Mouse (Mus musculus): ENCODE measurements around the gene Lpcat3. TPM values are rescaled to one million over a fixed set of nuclear protein-coding genes. Genes with fewer than 3 reads are reported as not detected.
A peak's percentile ranks its signal among the peaks of the same experiment; 100 is the strongest.

Gene Lpcat3
- polyA plus RNA-seq, 3 experiments from 2014 or later: 20.3 to 27.2 (median 24.9) TPM

- peak; percentile 19 for ATAC-seq
Observed at GRCm38 (mm10) chr6:124740211-124740887, 77.5 kb downstream of the Lpcat3 start.

- peak; percentile 84 for ATAC-seq
Observed at GRCm38 (mm10) chr6:124740888-124741761, 78.3 kb downstream of the Lpcat3 start, which contains the start of gene Grcc10. TSS of gene Grcc10 (minus strand) at chr6:124741374.

GRCm38 (mm10) chr6:124741842-124742241, 79.0 kb downstream of the Lpcat3 start:
- ATAC-seq: no peak

GRCm38 (mm10) chr6:124742839-124743514, 80.2 kb downstream of the Lpcat3 start:
- ATAC-seq: no peak

- ATAC-seq: no peak
Observed at GRCm38 (mm10) chr6:124743647-124744046, 80.8 kb downstream of the Lpcat3 start.

GRCm38 (mm10) chr6:124744755-124745321, 82.0 kb downstream of the Lpcat3 start:
- no peak for ATAC-seq

GRCm38 (mm10) chr6:124745490-124746295, 82.9 kb downstream of the Lpcat3 start:
- peak; percentile 59 for ATAC-seq

GRCm38 (mm10) chr6:124746296-124746605, 83.4 kb downstream of the Lpcat3 start:
- no peak for ATAC-seq

- no peak for ATAC-seq
Observed at GRCm38 (mm10) chr6:124746654-124747632, 84.1 kb downstream of the Lpcat3 start.

GRCm38 (mm10) chr6:124750405-124750804, 87.6 kb downstream of the Lpcat3 start:
- ATAC-seq: peak; percentile 74

GRCm38 (mm10) chr6:124753861-124754260, 91.0 kb downstream of the Lpcat3 start:
- no peak for ATAC-seq

Other genes with a start within 250 kb of the Lpcat3 start
- 10 to 100 TPM in 1 of 3 experiments, 1 to 10 TPM in 2; 7.0 to 10.1 (median 9.3) TPM for gene Pex5, start 248.0 kb upstream of the Lpcat3 start, polyA plus RNA-seq (2017; shearing (Covaris generic))
- not detected for gene Clstn3, start 198.2 kb upstream of the Lpcat3 start, polyA plus RNA-seq (2017; shearing (Covaris generic))
- gene C1rl, start 169.9 kb upstream of the Lpcat3 start, polyA plus RNA-seq (2017; shearing (Covaris generic)): not detected
- under 1 TPM; 0.19 to 0.44 (median 0.43) TPM for gene C1ra, start 150.6 kb upstream of the Lpcat3 start, polyA plus RNA-seq (2017; shearing (Covaris generic))
- gene C1s1, start 120.7 kb upstream of the Lpcat3 start, polyA plus RNA-seq (2017; shearing (Covaris generic)): not detected
- gene C1rb, start 92.7 kb upstream of the Lpcat3 start, polyA plus RNA-seq (2017; shearing (Covaris generic)): not detected
- not detected for gene C1s2, start 26.9 kb upstream of the Lpcat3 start, polyA plus RNA-seq (2017; shearing (Covaris generic))
- gene Emg1, start 49.2 kb downstream of the Lpcat3 start, polyA plus RNA-seq (2017; shearing (Covaris generic)): 100 to 1,000 TPM; 373 to 490 (median 480) TPM
- 10 to 100 TPM; 60.8 to 70.7 (median 70.0) TPM for gene Phb2, start 49.3 kb downstream of the Lpcat3 start, polyA plus RNA-seq (2017; shearing (Covaris generic))
- 100 to 1,000 TPM; 143 to 191 (median 176) TPM for gene Ptpn6, start 75.7 kb downstream of the Lpcat3 start, polyA plus RNA-seq (2017; shearing (Covaris generic))
- 100 to 1,000 TPM; 415 to 626 (median 536) TPM for gene Grcc10, start 78.3 kb downstream of the Lpcat3 start, polyA plus RNA-seq (2017; shearing (Covaris generic))
- not detected for gene Gm45234, start 93.0 kb downstream of the Lpcat3 start, polyA plus RNA-seq (2017; shearing (Covaris generic))
- 1 to 10 TPM; 4.8 to 5.4 (median 5.2) TPM for gene Atn1, start 93.5 kb downstream of the Lpcat3 start, polyA plus RNA-seq (2017; shearing (Covaris generic))
- 10 to 100 TPM in 2 of 3 experiments, 1 to 10 TPM in 1; 3.5 to 23.1 (median 12.8) TPM for gene Eno2, start 106.6 kb downstream of the Lpcat3 start, polyA plus RNA-seq (2017; shearing (Covaris generic))
- 1 to 10 TPM; 1.5 to 4.2 (median 3.4) TPM for gene Lrrc23, start 116.7 kb downstream of the Lpcat3 start, polyA plus RNA-seq (2017; shearing (Covaris generic))
- gene Spsb2, start 145.6 kb downstream of the Lpcat3 start, polyA plus RNA-seq (2017; shearing (Covaris generic)): 1 to 10 TPM; 1.5 to 3.2 (median 2.1) TPM
- gene Tpi1, start 151.3 kb downstream of the Lpcat3 start, polyA plus RNA-seq (2017; shearing (Covaris generic)): 10 to 100 TPM; 77.6 to 91.2 (median 82.5) TPM
- 10 to 100 TPM; 69.1 to 81.5 (median 73.8) TPM for gene Usp5, start 166.5 kb downstream of the Lpcat3 start, polyA plus RNA-seq (2017; shearing (Covaris generic))
- 100 to 1,000 TPM in 1 of 3 experiments, 10 to 100 TPM in 1, 1 to 10 TPM in 1; 7.6 to 142 (median 17.9) TPM for gene Cdca3, start 166.5 kb downstream of the Lpcat3 start, polyA plus RNA-seq (2017; shearing (Covaris generic))
- gene Gnb3, start 177.2 kb downstream of the Lpcat3 start, polyA plus RNA-seq (2017; shearing (Covaris generic)): under 1 TPM in 2 of 3 experiments, not detected in 1; 0.44 to 0.48 TPM
- under 1 TPM in 2 of 3 experiments, not detected in 1; 0.30 to 0.36 TPM for gene P3h3, start 194.7 kb downstream of the Lpcat3 start, polyA plus RNA-seq (2017; shearing (Covaris generic))
- under 1 TPM in 2 of 3 experiments, not detected in 1; 0.16 to 0.19 TPM for gene Gpr162, start 201.0 kb downstream of the Lpcat3 start, polyA plus RNA-seq (2017; shearing (Covaris generic))
- gene Cd4, start 225.2 kb downstream of the Lpcat3 start, polyA plus RNA-seq (2017; shearing (Covaris generic)): 100 to 1,000 TPM; 319 to 446 (median 407) TPM
- gene Lag3, start 248.7 kb downstream of the Lpcat3 start, polyA plus RNA-seq (2017; shearing (Covaris generic)): 10 to 100 TPM; 30.8 to 40.1 (median 38.3) TPM